Mouse (Mus musculus) cerebellum, postnatal 36 days (tissue): ENCODE measurements around the gene Fam19a2.

Source experiments
- DNase-seq, 2 experiments: peaks; one replicate each; pipeline ENCODE4 v3.0.0; 2021 to 2022; ENCODE audit warnings: mixed read lengths in 2 of 2

The Fam19a2 gene

DNA sequence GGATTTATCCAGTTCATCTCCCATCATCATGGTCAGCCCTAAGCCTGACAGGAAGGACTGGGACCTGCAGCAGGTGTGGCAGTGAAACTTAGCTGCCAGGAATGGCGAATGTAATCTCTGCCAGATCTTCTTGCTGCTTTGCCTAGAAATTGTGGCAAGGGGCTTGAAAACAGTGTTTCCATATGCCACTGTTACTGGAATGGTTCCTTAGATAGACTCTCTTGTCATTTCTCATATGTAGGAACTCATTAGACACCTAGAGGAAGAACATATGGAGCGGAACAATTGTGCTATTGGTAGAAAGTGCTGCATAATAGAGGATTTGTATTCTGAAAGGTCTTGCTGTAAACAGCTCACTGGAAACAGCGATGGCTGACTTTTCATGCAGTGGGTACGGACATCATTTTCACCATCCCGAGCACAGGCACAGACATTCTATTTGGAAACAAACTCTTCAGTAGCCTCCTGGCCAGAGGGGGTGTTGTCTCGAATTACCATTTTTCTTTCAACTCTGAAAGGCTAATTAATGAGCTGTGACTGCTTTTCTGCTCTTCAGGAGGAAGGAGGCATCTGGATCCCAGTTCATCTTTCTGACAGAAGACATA lies 488.0 kb downstream of the Fam19a2 start:
- DNase-seq: no peak

DNA sequence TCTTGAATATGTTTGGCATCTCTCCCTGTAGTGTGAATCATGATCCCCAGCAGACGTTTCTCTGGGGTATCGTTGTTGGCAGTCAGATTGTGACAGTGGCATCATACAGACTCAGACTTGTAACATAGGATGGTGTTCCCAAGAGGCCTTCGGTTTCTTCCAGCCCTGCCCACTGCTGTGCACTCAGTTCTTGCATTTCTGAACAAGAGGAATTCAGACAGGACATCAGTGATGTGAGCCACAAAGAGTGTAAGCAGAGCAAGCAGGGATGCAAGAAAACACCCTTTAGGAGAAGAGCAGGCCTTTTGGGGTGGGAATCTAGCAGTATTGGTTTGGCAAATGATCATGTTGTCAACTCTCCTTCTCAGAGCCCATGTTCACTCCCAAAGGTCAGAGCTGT lies 489.0 kb downstream of the Fam19a2 start:
- DNase-seq: no peak

DNA sequence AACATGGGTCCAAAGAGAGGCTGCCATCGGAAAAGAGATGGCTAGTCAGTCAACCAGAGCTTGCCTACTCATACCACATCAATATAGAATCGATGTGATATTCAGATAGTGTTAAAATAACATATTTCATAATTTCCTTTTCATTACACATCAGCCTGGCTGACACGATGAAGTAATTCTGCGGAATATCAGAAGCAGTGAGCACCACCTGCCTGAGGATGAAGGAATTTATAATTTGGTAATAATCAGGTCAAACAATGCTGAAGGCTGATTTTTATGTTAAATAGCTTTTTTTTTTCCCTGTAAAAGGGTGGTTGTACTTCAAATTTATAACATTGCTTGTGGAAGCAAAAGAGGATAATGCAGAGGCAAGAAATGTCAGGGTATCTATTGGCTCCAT lies 490.2 kb downstream of the Fam19a2 start:
- DNase-seq: no peak

DNA sequence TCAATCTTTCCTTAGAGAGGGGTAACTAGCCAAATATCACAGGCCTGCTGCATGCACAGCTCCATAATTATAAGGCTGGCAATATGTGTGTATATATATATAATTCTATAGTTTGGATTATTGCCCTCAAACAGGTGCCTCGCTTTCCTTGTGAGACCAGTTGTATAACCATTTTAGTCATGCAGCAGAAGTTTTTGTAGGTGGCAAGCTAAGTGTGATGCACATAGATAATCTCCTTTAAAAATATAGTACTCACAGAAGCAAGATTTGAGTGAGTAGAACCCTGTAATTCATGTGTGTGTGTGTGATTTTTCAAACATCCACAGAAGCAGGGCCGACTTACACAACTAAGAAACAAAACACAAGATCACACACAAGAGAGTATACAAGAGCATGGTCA lies 525.6 kb downstream of the Fam19a2 start:
- DNase-seq: no peak
